Mouse (Mus musculus): Measurements from ENCODE around the gene Tspan32. TPM values are rescaled to one million over a fixed set of nuclear protein-coding genes. Genes with fewer than 3 reads are reported as not detected.

Gene Tspan32
- 7.2 and 8.3 TPM in 2 replicates for polyA plus RNA-seq (2015; fragmentation: Nextera tagmentation; extraction: Ambion mirVana)

DNA sequence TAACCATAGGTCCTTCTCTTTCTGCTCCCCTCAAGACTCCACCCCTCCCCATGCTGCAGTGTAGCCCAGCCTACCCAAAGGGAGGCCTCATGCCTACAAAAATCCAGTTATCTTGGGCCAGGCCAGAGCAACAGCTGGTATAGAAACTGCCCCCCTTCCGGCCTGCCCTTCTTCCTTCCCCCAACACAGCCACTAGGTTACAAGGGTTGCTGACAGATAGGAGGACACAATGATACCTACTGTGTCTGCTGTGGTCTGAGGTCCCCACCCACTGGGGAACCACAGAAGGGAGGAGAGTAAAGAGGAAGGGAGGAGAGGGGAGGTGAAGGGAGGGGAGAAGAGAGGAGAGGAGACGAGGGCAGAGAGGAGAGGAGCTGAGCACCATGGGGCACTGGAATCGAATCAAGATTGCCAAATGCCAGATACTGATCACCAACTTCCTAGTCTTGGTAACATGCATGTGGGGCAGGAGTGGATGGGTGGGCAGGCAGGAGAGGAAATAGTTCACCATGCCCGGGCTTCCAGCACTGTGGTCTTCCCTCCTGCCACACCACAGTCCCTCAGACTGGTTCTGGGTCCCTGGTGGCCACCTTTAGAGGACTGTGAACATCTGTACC is at the start of gene Tspan32:
Gene Tspan32 (plus strand): TSS at position 320 of the 617 bp plus-strand sequence.
- WGBS = 78% methylated on average over 4 of the region's 4 CpGs
- ATAC-seq (ENCODE audit: insufficient number of reproducible peaks, low FRiP score, low TSS enrichment, low read depth) = no peak
- Histone ChIP-seq H3K9ac (no peak within 1 kb of the TSS), H3K27ac (peak within 1 kb of the TSS; percentile 98), H3K9me3 (no peaks in the 10 kb centered on the region), H3K27me3 (no peaks in the 10 kb centered on the region), H3K36me3 (no peaks in the 10 kb centered on the region), H3K4me2 (no peak within 1 kb of the TSS), H3K4me3 (no peak within 1 kb of the TSS), H3K4me1 (peaks cover 47% of the 10 kb centered on the region)

DNA sequence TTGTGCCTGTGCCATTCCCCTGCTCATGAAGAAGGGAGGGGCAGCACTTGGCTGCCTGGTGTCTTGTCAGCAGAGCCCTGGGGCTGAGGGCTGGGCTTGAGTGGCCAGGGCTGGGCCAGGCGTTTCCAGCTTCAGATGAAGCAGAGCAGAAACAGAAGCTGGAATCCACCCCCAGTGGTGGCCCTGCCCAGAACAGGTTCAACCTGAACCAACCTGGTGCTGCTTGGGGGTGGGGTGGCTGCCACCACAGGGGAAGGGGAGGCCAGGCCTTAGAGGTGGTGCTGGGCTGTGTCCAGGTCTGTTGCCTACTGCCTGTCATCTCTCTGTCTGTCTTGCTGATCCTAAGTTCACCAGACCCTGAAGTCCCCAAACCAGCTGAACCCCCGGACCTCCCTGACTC is 48.8 kb upstream of the Tspan32 start:
- H3K27me3 ChIP-seq = no peaks in the 10 kb centered on the region
- WGBS = 82% methylated on average over 2 of the region's 2 CpGs
- no peak overlapping the region for H3K9ac ChIP-seq
- no peak overlapping the region for H3K27ac ChIP-seq
- no peak overlapping the region for H3K4me3 ChIP-seq
- H3K9me3 ChIP-seq = no peaks in the 10 kb centered on the region
- no peak overlapping the region for H3K4me2 ChIP-seq
- H3K36me3 ChIP-seq = no peaks in the 10 kb centered on the region
- H3K4me1 ChIP-seq = no peaks in the 10 kb centered on the region
- ATAC-seq (ENCODE audit: insufficient number of reproducible peaks, low FRiP score, low TSS enrichment, low read depth) = no peak

DNA sequence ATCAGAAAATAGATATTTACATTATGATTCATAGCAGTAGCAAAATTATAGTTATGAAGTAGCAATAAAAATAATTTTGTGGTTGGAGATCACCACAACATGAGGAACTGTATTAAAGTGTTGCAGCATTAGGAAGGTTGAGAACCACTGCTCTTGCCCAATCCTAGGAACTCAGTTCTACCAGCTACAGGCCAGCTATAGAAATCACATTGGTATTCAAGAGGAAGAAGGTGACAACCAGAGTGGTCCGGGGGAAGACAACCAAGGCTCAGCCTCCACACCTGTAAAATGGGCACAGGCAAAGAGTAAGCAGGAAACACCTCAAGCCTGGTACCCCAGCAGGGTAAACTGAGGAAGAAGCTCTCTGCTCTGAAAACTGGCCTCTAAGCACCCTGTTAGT is 46.0 kb upstream of the Tspan32 start:
- H3K4me2 ChIP-seq = no peak overlapping the region

DNA sequence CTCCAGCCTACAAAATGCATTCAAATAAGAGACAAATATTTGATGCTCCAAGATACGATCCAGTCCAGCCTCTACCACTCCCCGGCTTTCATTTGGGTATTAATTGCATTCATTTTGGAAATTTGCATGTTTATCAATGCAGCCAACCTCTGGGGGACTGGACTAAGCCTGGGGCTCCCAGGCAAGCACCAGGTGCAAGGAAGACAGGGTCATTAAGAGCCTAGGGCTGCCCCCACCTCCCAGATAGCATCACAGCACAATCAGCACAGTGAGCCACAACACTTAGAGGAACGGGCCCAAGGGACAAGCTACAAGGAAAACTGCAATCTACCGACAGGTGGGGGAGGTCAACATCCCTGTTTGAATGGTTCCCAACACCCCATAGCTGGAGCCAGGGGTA is 45.1 kb upstream of the Tspan32 start:
- no peaks in the 10 kb centered on the region for H3K36me3 ChIP-seq
- H3K9ac ChIP-seq = no peak overlapping the region
- WGBS = 71% methylated on average over 4 of the region's 4 CpGs
- H3K4me3 ChIP-seq = no peak overlapping the region
- no peak for ATAC-seq (ENCODE audit: insufficient number of reproducible peaks, low FRiP score, low TSS enrichment, low read depth)
- H3K4me2 ChIP-seq = no peak overlapping the region
- H3K27me3 ChIP-seq = peaks cover 5% of the 10 kb centered on the region; the same call in 1 of the 2 replicates
- no peak overlapping the region for H3K27ac ChIP-seq
- H3K4me1 ChIP-seq = no peaks in the 10 kb centered on the region
- H3K9me3 ChIP-seq = no peaks in the 10 kb centered on the region

More for the DNA sequence above, 46.0 kb upstream of the Tspan32 start:
- no peak overlapping the region for H3K4me3 ChIP-seq
- H3K4me1 ChIP-seq = no peaks in the 10 kb centered on the region
- no peaks in the 10 kb centered on the region for H3K9me3 ChIP-seq
- H3K36me3 ChIP-seq = no peaks in the 10 kb centered on the region
- WGBS = 88% methylated on average over 1 of the region's 1 CpGs
- no peak for ATAC-seq (ENCODE audit: insufficient number of reproducible peaks, low FRiP score, low TSS enrichment, low read depth)
- no peaks in the 10 kb centered on the region for H3K27me3 ChIP-seq
- H3K27ac ChIP-seq = no peak overlapping the region
- no peak overlapping the region for H3K9ac ChIP-seq

DNA sequence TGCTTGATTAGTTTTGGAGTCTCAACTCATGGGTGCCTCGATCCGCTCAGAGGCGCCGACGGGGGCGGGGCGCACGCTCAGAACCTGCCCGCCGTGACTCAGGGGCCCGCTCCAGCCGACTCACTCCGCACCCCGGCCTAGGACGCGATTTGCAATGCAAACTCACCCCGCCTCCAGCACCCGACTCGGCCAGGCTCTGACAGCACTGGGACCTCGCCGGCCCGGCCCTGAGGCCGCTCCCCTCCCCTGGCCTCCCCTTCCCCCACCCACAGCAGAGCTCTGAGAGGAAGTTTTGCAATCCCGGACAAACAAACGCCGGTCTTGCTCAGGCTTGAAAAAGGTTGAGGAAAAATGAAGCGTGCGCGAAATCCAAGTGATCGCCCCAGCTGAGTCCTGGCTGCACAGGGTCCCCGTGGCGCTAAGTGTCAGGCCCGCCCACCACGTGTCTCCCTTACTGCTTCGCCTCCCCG is 37.4 kb upstream of the Tspan32 start:
- Histone ChIP-seq H3K4me2 (peak overlapping the region; percentile 92), H3K36me3 (no peaks in the 10 kb centered on the region), H3K9me3 (no peaks in the 10 kb centered on the region), H3K4me3 (peak overlapping the region; percentile 49), H3K9ac (no peak overlapping the region), H3K4me1 (peaks cover 26% of the 10 kb centered on the region), H3K27me3 (peaks cover 75% of the 10 kb centered on the region), H3K27ac (no peak overlapping the region)
- ATAC-seq (ENCODE audit: insufficient number of reproducible peaks, low FRiP score, low TSS enrichment, low read depth) = no peak
- under 1% methylated on average over 36 of the region's 36 CpGs for WGBS

DNA sequence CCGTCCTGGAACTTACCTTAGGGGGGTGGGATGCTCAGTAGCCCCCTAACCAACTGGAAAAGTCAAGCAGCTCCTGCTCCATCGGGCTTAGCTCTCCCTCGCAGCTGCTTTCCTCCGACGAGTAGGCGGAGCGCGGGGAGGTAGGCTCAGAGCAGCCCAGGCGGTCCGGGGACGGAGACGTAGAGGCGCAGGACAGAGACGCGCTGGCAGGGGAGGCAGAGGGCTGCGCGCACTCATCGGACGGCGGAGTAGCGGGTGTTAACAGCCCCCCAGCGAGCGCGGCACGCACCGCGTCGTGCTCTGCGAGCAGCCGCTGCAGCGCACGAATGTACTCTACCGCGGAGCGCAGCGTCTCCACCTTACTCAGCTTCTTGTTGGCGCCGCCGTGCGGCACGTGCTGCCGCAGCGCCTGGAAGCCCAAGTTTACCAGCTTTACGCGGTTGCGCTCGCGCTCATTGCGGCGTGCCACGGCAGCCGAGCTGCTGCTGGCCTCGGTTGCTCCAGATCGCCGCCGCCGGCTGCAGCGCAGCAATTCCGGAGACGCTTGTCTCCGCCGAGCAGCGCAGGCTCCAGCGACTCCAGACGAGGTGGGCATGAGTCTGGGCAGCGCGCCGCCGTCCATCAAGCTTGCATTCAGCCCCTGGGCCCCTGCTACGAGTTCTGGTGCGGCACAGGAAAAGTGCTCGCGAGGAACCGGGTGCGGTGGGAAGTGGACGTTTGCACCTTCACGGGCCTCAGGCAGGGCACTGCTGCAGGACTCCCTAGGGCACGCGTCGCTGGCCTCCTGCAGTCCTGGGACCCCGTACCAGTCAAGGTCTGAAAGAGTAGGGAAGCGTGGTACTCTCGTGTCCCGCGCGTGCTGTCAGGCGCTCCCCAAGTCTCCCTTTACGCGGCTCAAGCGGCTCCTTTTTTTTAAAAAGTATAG is 36.7 kb upstream of the Tspan32 start:
- ATAC-seq (ENCODE audit: insufficient number of reproducible peaks, low FRiP score, low TSS enrichment, low read depth) = peak; percentile 62; the same call in 1 of the 2 replicates
- no peak overlapping the region; the same call in 1 of the 2 replicates for H3K27ac ChIP-seq
- no peaks in the 10 kb centered on the region for H3K9me3 ChIP-seq
- peak overlapping the region; percentile 49 for H3K4me3 ChIP-seq
- under 1% methylated on average over 90 of the region's 90 CpGs for WGBS
- peak overlapping the region; percentile 38; the same call in 1 of the 2 replicates for H3K9ac ChIP-seq
- H3K4me2 ChIP-seq = peak overlapping the region; percentile 92
- peaks cover 77% of the 10 kb centered on the region for H3K27me3 ChIP-seq
- H3K36me3 ChIP-seq = no peaks in the 10 kb centered on the region
- peaks cover 26% of the 10 kb centered on the region for H3K4me1 ChIP-seq

DNA sequence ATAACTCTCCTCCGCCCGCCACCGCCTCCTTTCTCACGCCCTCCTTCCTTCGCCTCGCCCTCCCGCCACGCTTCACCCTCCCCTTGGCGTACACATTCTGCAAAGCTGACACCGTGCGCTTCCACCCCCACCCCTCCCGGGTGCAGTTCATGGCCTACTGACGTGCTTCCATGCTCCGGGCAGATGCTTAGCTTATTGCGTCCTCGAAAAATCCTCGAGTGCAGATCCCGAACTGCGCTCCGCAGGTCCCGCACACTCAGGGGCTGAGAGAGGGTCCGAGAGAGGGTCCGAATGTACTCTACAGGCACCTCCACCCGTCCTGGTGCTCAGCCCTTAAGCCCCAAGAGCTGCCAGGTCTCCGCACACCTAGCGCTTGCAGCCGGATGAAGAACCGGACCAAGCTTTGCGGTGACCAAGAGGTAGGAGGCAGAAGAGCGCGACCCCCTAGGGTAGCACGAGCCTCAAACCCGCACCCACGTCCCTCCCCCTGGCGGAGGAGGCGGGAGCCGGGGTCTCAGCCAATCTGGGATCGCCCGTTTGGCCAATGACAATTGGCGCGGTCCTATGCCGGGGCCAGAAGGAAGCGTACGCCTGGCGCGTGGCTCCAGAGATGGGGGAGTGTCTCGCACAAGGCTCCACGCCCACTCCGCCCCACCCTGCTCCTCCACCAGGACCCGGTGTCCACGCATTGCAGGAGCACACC is 35.9 kb upstream of the Tspan32 start, which contains the start of gene Ascl2:
Gene Ascl2 (minus strand): TSS at position 456 of the 703 bp plus-strand sequence.
- Histone ChIP-seq H3K27ac (no peak within 1 kb of the TSS), H3K4me2 (peak within 1 kb of the TSS; percentile 92), H3K27me3 (peaks cover 77% of the 10 kb centered on the region), H3K9ac (peak within 1 kb of the TSS; percentile 38; the same call in 1 of the 2 replicates), H3K36me3 (no peaks in the 10 kb centered on the region), H3K4me1 (peaks cover 26% of the 10 kb centered on the region), H3K9me3 (no peaks in the 10 kb centered on the region), H3K4me3 (peak within 1 kb of the TSS; percentile 49)
- ATAC-seq (ENCODE audit: insufficient number of reproducible peaks, low FRiP score, low TSS enrichment, low read depth) = peak; percentile 16; the same call in 1 of the 2 replicates
- under 1% methylated on average over 50 of the region's 51 CpGs for WGBS

DNA sequence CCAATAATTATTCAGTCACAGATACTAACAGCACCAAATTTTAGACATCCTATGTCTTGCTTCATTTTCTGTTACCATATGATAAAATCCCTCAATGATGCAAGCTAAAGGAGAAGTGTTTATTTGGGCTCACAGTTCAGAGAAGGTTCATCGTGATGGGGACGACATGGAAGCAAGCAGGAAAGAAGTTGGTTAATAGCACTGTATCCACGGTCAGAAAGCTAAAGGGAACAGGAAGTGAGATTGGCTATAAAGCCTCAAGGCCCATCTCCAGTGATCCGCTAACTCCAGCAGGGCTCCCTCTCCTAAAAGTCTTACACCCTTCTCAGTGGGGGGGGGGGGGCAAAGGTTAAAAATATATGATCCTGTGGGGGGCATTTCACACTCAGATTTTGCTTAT is 22.9 kb upstream of the Tspan32 start:
- Histone ChIP-seq H3K4me3 (no peak overlapping the region), H3K36me3 (no peaks in the 10 kb centered on the region), H3K9ac (no peak overlapping the region), H3K4me2 (no peak overlapping the region), H3K27me3 (no peaks in the 10 kb centered on the region), H3K4me1 (no peaks in the 10 kb centered on the region), H3K9me3 (no peaks in the 10 kb centered on the region), H3K27ac (no peak overlapping the region)
- 69% methylated on average over 4 of the region's 4 CpGs for WGBS
- no peak for ATAC-seq (ENCODE audit: insufficient number of reproducible peaks, low FRiP score, low TSS enrichment, low read depth)

DNA sequence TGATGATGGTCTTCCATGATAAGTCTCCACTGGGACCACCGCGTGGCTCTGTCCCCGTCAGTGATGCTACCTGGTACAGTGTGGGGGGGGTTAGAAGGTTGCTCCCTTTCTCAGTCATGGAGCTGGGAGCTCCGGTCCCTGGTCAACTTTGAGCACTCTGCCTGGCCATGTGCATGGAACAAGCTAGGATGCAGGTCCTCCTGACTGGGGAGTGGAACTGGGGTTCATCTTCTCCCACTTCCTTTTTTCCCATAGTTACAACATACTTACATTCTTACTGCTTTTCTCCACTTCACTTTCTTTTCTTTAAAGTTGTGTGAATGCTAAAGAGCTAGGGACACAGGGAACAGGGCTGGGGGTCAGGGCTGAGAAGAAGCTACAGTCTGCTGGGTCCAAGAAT is 19.7 kb upstream of the Tspan32 start:
- H3K9me3 ChIP-seq = no peaks in the 10 kb centered on the region
- no peak for ATAC-seq (ENCODE audit: insufficient number of reproducible peaks, low FRiP score, low TSS enrichment, low read depth)
- no peak overlapping the region for H3K4me2 ChIP-seq
- no peaks in the 10 kb centered on the region for H3K4me1 ChIP-seq
- no peaks in the 10 kb centered on the region for H3K36me3 ChIP-seq
- H3K27me3 ChIP-seq = no peaks in the 10 kb centered on the region
- no peak overlapping the region for H3K27ac ChIP-seq
- WGBS = 91% methylated on average over 4 of the region's 4 CpGs
- H3K9ac ChIP-seq = no peak overlapping the region
- H3K4me3 ChIP-seq = no peak overlapping the region

DNA sequence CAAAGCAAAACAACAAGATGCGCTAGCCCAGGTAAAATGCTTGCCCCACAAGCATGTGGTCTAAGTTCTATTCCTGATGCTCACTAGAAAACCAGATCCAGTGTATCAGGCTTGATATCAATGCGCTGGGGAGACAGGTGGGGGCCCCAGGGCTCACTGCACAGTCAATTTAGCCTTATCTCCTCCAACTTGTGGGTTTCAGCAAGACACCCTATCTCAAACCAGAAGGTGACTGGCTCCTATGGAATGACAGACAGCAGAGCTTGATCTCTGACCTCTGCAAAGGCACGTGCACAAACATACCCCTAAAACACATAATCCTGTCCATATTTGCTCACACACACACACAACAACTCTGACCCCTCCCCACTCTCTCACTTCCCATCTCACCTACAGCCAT is 17.1 kb upstream of the Tspan32 start:
- no peak for ATAC-seq (ENCODE audit: insufficient number of reproducible peaks, low FRiP score, low TSS enrichment, low read depth)
- Histone ChIP-seq H3K9ac (no peak overlapping the region), H3K27ac (no peak overlapping the region), H3K4me1 (no peaks in the 10 kb centered on the region), H3K27me3 (no peaks in the 10 kb centered on the region), H3K4me2 (no peak overlapping the region), H3K36me3 (no peaks in the 10 kb centered on the region), H3K4me3 (no peak overlapping the region), H3K9me3 (no peaks in the 10 kb centered on the region)
- WGBS = 76% methylated on average over 3 of the region's 3 CpGs

DNA sequence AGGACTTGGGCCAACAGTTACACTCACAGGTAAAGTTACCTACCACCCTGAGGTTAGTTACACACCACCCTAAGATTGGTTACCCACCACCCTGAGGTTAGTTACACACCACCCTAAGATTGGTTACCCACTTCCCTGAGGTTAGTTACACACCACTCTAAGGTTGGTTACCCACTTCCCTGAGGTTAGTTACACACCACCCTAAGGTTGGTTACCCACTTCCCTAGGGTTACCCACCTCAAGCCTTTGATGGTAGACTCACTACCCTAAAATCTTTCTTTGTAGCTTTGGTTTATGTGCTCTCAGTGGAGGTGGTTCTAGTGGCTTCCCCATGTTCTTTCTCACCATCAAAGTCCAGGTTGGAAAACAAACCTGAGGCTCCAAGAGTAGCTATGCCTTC is 9.8 kb upstream of the Tspan32 start:
- peaks cover 11% of the 10 kb centered on the region for H3K4me1 ChIP-seq
- no peak for ATAC-seq (ENCODE audit: insufficient number of reproducible peaks, low FRiP score, low TSS enrichment, low read depth)
- H3K4me3 ChIP-seq = no peak overlapping the region
- H3K27ac ChIP-seq = no peak overlapping the region
- no peak overlapping the region for H3K9ac ChIP-seq
- H3K9me3 ChIP-seq = no peaks in the 10 kb centered on the region
- H3K4me2 ChIP-seq = no peak overlapping the region
- no peaks in the 10 kb centered on the region for H3K27me3 ChIP-seq
- no peaks in the 10 kb centered on the region for H3K36me3 ChIP-seq
